Mouse (Mus musculus) embryonic facial prominence, embryonic 13.5 days (tissue): Measurements from ENCODE around the gene Gm48552. TPM values are rescaled to one million over a fixed set of nuclear protein-coding genes. Genes with fewer than 3 reads are reported as not detected.

ENCODE experiments used
- ATAC-seq: fragments of 200-750 bp; cut with Nextera tagmentation; 2 replicates; pipeline ENCODE4 v1.8.0; 2017; ENCODE audit warnings: low read depth; ENCODE audit not compliant: insufficient number of reproducible peaks, insufficient read depth, low FRiP score, low TSS enrichment
- H3K27ac ChIP-seq: fragments of 300-500 bp; sonication (generic); 2 replicates; pipeline ENCODE4 v1.5.1; 2015; ENCODE audit warnings: moderate library complexity, mild to moderate bottlenecking, inconsistent platforms
- H3K27me3 ChIP-seq: fragments of 300-500 bp; sonication (generic); 2 replicates; pipeline ENCODE4 v1.6.1; 2015; ENCODE audit warnings: mild to moderate bottlenecking, inconsistent platforms
- H3K36me3 ChIP-seq: fragments of 300-500 bp; sonication (generic); 2 replicates; pipeline ENCODE4 v1.6.1; 2015; ENCODE audit warnings: mild to moderate bottlenecking, inconsistent platforms
- H3K4me1 ChIP-seq: fragments of 300-500 bp; sonication (generic); 2 replicates; pipeline ENCODE4 v1.6.1; 2015; ENCODE audit warnings: inconsistent platforms
- H3K4me2 ChIP-seq: fragments of 300-500 bp; sonication (generic); 2 replicates; pipeline ENCODE4 v1.6.1; 2015; ENCODE audit warnings: moderate library complexity, mild to moderate bottlenecking, inconsistent platforms
- H3K4me3 ChIP-seq: fragments of 300-500 bp; sonication (generic); 2 replicates; pipeline ENCODE4 v1.5.1; 2015; ENCODE audit warnings: mild to moderate bottlenecking, inconsistent platforms
- H3K9ac ChIP-seq: fragments of 300-500 bp; sonication (generic); 2 replicates; pipeline ENCODE4 v1.6.1; 2015; ENCODE audit warnings: mild to moderate bottlenecking, inconsistent platforms
- H3K9me3 ChIP-seq: fragments of 300-500 bp; sonication (generic); 2 replicates; pipeline ENCODE4 v1.6.1; 2016; ENCODE audit warnings: inconsistent platforms
- WGBS: fragments of 180-500 bp; shearing (Covaris S2); methylation state at CpG from one replicate; pipeline ENCODE4 v1.1.7; 2015; ENCODE audit warnings: mixed read lengths; 5-methylcytosine and 5-hydroxymethylcytosine counted together
- polyA plus RNA-seq: library from polyadenylated mRNA; unstranded; fragments of >200 nt; fragmentation: Nextera tagmentation; extraction: Ambion mirVana; gene quantifications from 2 replicates; pipeline ENCODE4 v1.2.1, GENCODE M21; 2015

The Gm48552 gene
- polyA plus RNA-seq, 1 experiment from 2014 or later, result 1.2 TPM

DNA sequence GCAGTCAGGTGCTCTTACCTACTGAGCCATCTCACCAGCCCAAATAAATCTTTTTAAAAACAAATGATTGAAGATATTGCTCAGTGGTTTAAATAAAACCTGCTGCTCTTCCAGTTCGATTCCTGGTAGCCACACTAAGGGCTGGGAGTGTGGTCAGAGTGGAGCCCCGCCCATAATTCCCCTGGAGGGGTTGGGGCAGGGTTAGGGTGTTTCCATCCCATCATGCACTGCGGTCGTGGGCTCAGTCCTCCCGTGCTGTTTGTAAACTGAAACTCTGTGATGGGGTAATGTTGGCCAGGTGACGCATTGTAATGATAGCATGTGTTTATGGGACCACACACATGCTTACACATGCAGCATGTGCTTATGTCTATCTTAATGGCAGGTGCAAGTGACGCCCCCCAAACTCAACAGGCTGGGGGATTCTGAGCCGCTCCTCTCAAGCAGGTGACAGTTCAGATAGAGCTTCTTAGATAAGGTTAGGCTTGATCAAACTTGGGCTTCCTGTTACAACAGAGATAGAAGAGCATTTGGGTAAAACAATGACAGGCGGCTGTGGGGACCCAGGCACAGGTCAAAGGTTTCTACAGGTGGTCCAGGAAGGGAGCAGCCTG, 37.0 kb upstream of the Gm48552 start:
- H3K9me3 ChIP-seq, result no peaks in the 10 kb centered on the region
- peaks cover 44% of the 10 kb centered on the region for H3K4me1 ChIP-seq
- peaks cover 12% of the 10 kb centered on the region; the same call in 1 of the 2 replicates for H3K27me3 ChIP-seq
- peaks cover 17% of the 10 kb centered on the region for H3K36me3 ChIP-seq
- no peak overlapping the region for H3K4me2 ChIP-seq
- H3K27ac ChIP-seq, result no peak overlapping the region
- no peak for ATAC-seq
- H3K4me3 ChIP-seq, result no peak overlapping the region
- H3K9ac ChIP-seq, result no peak overlapping the region
- 22% methylated on average over 9 of the region's 9 CpGs for WGBS

GRCm38 (mm10) chr10:81354738-81355477, 33.9 kb upstream of the Gm48552 start:
- no peak overlapping the region for H3K4me2 ChIP-seq
- H3K4me1 ChIP-seq, result peaks cover 42% of the 10 kb centered on the region
- H3K36me3 ChIP-seq, result peaks cover under 1% of the 10 kb centered on the region; the same call in 1 of the 2 replicates
- no peaks in the 10 kb centered on the region for H3K27me3 ChIP-seq
- 0 out of 2 replicates have a peak overlapping the region, but pooled peaks have one; percentile 49 for H3K9ac ChIP-seq
- no peak overlapping the region for H3K4me3 ChIP-seq
- WGBS, result 53% methylated on average over 9 of the region's 9 CpGs
- H3K27ac ChIP-seq, result no peak overlapping the region; the same call in 1 of the 2 replicates
- H3K9me3 ChIP-seq, result no peaks in the 10 kb centered on the region
- ATAC-seq, result no peak

DNA sequence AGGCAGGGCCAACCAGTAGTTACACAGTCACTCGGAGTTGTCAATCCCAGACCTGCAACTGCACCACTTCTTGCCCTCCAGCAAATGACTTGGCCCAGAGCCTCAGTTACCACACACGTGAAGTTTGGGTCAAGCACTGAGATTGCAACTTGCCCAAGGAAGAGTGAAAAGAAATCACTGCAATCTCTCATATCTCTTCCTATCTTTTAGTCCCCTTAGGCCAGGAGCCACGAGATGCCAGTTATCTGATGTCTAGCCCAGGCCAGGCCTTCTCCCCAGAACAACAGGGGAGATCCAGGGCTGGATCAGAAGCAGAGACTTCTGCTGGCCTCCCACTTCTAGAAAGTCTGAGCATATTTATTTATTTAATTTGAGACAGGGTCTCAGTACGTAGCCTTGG, 33.3 kb upstream of the Gm48552 start:
- WGBS, result 62% methylated on average over 4 of the region's 4 CpGs
- Histone ChIP-seq H3K9ac (no peak overlapping the region), H3K4me1 (peaks cover 44% of the 10 kb centered on the region), H3K36me3 (peaks cover 6% of the 10 kb centered on the region), H3K4me3 (no peak overlapping the region), H3K27ac (no peak overlapping the region), H3K9me3 (no peaks in the 10 kb centered on the region), H3K27me3 (no peaks in the 10 kb centered on the region), H3K4me2 (no peak overlapping the region)
- no peak for ATAC-seq

DNA sequence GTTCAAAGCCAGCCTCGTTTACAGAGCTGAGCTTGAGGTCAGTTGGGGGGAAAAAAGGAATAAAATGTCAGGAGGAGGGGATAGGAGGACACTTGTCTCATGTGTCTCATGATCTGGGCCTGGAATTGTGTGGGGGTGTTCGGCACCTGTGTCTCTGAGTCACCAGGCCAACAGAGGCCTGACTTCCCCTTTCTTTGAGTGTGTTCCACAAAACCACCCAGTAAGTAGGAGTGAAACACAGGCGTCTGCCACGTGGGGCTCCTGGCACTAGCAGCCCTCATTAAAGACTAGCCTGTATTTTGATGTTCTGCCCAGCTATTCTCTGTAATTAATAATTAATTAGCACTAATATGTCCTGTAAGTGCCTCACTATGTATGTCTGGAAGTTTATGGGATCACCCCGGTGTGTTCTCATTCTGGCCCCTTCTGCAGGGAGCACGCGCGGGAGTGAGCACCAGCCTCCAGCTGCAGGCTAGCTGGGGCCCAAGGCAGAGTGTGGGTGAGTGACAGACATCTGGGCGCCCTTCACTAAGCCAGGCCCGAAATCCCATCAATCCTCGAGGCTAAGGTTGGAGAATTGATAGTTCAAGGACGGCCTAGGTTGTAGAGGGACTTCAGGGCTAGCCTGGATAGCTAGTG, 32.3 kb upstream of the Gm48552 start:
- H3K4me1 ChIP-seq, result peaks cover 48% of the 10 kb centered on the region
- ATAC-seq, result no peak
- no peak overlapping the region for H3K27ac ChIP-seq
- H3K9ac ChIP-seq, result no peak overlapping the region; the same call in 1 of the 2 replicates
- H3K9me3 ChIP-seq, result no peaks in the 10 kb centered on the region
- peak overlapping the region; percentile 78 for H3K4me3 ChIP-seq
- WGBS, result 53% methylated on average over 12 of the region's 12 CpGs
- H3K36me3 ChIP-seq, result peaks cover 11% of the 10 kb centered on the region
- H3K4me2 ChIP-seq, result peak overlapping the region; percentile 98; the same call in 1 of the 2 replicates
- no peaks in the 10 kb centered on the region for H3K27me3 ChIP-seq

- ATAC-seq, result peak; percentile 80
- Histone ChIP-seq H3K27ac (no peak within 1 kb of the TSS), H3K36me3 (peaks cover 18% of the 10 kb centered on the region), H3K9ac (peak within 1 kb of the TSS; percentile 84), H3K4me3 (peak within 1 kb of the TSS; percentile 78), H3K4me2 (peak within 1 kb of the TSS; percentile 98), H3K4me1 (peaks cover 43% of the 10 kb centered on the region), H3K27me3 (no peaks in the 10 kb centered on the region), H3K9me3 (no peaks in the 10 kb centered on the region)
- 2% methylated on average over 79 of the region's 79 CpGs for WGBS
These were observed 31.6 kb upstream of the Gm48552 start, which contains the start of gene Mfsd12 for GRCm38 (mm10) chr10:81356991-81357844. TSS of gene Mfsd12 (plus strand) at chr10:81357491.

GRCm38 (mm10) chr10:81358209-81358608, 30.6 kb upstream of the Gm48552 start:
- H3K4me1 ChIP-seq, result peaks cover 49% of the 10 kb centered on the region
- no peak; the same call in 1 of the 2 replicates for ATAC-seq
- peak overlapping the region; percentile 78 for H3K4me3 ChIP-seq
- H3K27me3 ChIP-seq, result peaks cover 8% of the 10 kb centered on the region
- H3K4me2 ChIP-seq, result peak overlapping the region; percentile 98
- peaks cover 28% of the 10 kb centered on the region for H3K36me3 ChIP-seq
- no peak overlapping the region for H3K27ac ChIP-seq
- H3K9me3 ChIP-seq, result no peaks in the 10 kb centered on the region
- 30% methylated on average over 4 of the region's 4 CpGs for WGBS
- peak overlapping the region; percentile 84 for H3K9ac ChIP-seq

DNA sequence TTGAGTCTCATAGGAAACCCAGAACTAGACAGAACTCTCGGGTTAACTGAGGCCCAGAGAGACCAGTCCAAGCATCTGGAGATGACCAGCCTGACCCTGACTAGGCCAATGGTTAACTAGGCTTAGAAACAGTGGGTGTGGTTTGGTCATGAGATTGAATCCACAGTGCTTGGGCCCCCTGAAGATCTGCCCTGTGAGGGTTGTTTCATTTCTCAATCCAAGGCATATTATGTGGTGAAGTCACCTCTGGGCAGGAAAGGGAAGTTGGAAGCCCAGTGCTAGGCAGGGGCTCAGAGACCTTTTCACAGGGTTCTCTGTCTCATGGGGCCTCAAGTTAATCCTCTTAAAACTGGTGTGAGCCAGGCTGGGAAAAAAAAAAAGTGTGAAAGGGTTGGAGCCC, 30.0 kb upstream of the Gm48552 start:
- H3K4me2 ChIP-seq, result peak overlapping the region; percentile 98
- ATAC-seq, result no peak
- no peaks in the 10 kb centered on the region for H3K9me3 ChIP-seq
- WGBS, result 62% methylated on average over 1 of the region's 1 CpGs
- H3K9ac ChIP-seq, result peak overlapping the region; percentile 84
- H3K36me3 ChIP-seq, result peaks cover 30% of the 10 kb centered on the region
- H3K27me3 ChIP-seq, result peaks cover 15% of the 10 kb centered on the region
- peak overlapping the region; percentile 78 for H3K4me3 ChIP-seq
- 0 out of 2 replicates have a peak overlapping the region, but pooled peaks have one; percentile 11 for H3K27ac ChIP-seq
- peaks cover 55% of the 10 kb centered on the region for H3K4me1 ChIP-seq

GRCm38 (mm10) chr10:81360721-81361120, 28.1 kb upstream of the Gm48552 start:
- 63% methylated on average over 8 of the region's 8 CpGs for WGBS
- Histone ChIP-seq H3K9ac (0 out of 2 replicates have a peak overlapping the region, but pooled peaks have one; percentile 44), H3K36me3 (peaks cover 30% of the 10 kb centered on the region), H3K27me3 (peaks cover 33% of the 10 kb centered on the region), H3K4me3 (no peak overlapping the region), H3K27ac (no peak overlapping the region), H3K4me2 (no peak overlapping the region), H3K9me3 (no peaks in the 10 kb centered on the region), H3K4me1 (peaks cover 61% of the 10 kb centered on the region)
- no peak for ATAC-seq

- peaks cover 39% of the 10 kb centered on the region for H3K27me3 ChIP-seq
- 76% methylated on average over 12 of the region's 12 CpGs for WGBS
- H3K4me2 ChIP-seq, result no peak overlapping the region
- H3K4me1 ChIP-seq, result peaks cover 55% of the 10 kb centered on the region
- H3K27ac ChIP-seq, result no peak overlapping the region
- no peaks in the 10 kb centered on the region for H3K9me3 ChIP-seq
- no peak overlapping the region for H3K9ac ChIP-seq
- H3K4me3 ChIP-seq, result no peak overlapping the region; the same call in 1 of the 2 replicates
- ATAC-seq, result no peak
- H3K36me3 ChIP-seq, result peaks cover 45% of the 10 kb centered on the region
These were observed 26.4 kb upstream of the Gm48552 start for GRCm38 (mm10) chr10:81362336-81362949.

- Histone ChIP-seq H3K27ac (no peak overlapping the region), H3K4me2 (peak overlapping the region; percentile 60), H3K4me1 (peaks cover 44% of the 10 kb centered on the region), H3K9me3 (no peaks in the 10 kb centered on the region), H3K9ac (peak overlapping the region; percentile 61; the same call in 1 of the 2 replicates), H3K27me3 (peaks cover 39% of the 10 kb centered on the region), H3K4me3 (peak overlapping the region; percentile 32), H3K36me3 (peaks cover 57% of the 10 kb centered on the region)
- no peak for ATAC-seq
- WGBS, result 11% methylated on average over 54 of the region's 54 CpGs
These were observed 25.1 kb upstream of the Gm48552 start for GRCm38 (mm10) chr10:81363436-81364346.
